Mouse (Mus musculus) left cerebral cortex, postnatal 14 days (tissue): Measurements from ENCODE around the gene Kif26a. TPM values are rescaled to one million over a fixed set of nuclear protein-coding genes. Genes with fewer than 3 reads are reported as not detected.

Source experiments
- DNase-seq, 2 experiments: peaks; one replicate each; pipeline ENCODE4 v3.0.0; 2021 to 2022; ENCODE audit warnings: low spot score in 2 of 2, mixed read lengths in 1 of 2
- intact Hi-C: fragments of 180-260 bp; cut with DNase I; formaldehyde crosslinking; loops from one replicate; pipeline ENCODE4 v1.15.1; 2025
- total RNA-seq, 2 experiments: library from RNA; stranded (reverse); gene quantifications; 2 replicates each; pipeline ENCODE4 v1.2.3; 2021

Kif26a gene
- total RNA-seq, 2 experiments from 2014 or later = 5.8 to 8.1 TPM

- no peak for DNase-seq
- intact Hi-C loops = no loop called here
Observed at GRCm38 (mm10) chr12:112128526-112128925, 17.5 kb upstream of the Kif26a start.

DNA sequence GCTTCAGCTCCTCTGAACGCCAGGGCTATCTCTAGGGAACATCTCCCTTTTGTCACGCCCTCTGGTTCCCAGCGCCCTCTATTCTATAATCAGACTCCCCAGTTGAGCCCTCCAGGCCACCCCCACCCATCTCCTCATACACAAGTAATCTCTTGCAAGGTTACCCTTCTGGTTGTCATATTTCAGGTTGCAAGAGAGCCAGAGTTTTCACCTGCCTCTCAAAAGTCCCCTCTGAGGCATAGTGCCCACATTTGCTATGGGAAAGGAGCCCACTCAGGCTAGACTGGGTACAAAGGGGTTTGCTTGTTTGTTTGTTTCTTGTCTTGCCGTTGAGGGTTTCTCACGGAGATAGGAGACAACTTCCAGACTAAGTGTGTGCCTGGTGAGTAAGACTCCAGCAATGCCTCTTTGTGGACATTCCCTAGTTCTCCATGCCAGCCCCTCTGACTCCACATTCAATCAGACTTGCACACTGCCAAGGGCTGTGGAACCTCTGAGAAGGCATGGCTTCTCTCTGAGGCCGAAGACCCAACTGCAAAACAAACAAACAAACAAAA, 16.6 kb upstream of the Kif26a start:
- no peak for DNase-seq
- intact Hi-C loops = no loop called here

GRCm38 (mm10) chr12:112130161-112130860, 15.7 kb upstream of the Kif26a start:
- intact Hi-C loops = no loop called here
- DNase-seq = peak in 1 of 2 experiments; percentile 30

DNA sequence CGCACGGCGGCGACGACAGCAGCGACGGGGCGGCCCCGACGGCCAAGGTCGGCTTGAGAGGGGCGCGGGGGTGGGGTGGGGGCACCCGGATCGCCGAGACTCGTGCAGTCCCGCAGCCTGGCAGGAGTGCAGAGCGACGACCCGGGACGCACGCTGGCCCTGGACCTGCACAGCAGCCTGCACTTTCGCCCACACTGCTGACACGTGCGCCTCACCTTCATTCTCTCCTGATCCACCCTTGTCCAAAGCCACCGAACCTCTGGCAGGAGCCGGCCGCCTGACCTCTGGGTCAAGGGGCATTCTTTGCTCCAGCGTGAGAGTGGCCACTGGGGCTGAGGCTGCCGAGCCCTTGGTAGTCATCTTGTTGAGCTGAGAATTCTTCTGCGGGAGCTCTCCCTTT, 15.1 kb upstream of the Kif26a start:
- intact Hi-C loops = no loop called here
- no peak for DNase-seq

DNA sequence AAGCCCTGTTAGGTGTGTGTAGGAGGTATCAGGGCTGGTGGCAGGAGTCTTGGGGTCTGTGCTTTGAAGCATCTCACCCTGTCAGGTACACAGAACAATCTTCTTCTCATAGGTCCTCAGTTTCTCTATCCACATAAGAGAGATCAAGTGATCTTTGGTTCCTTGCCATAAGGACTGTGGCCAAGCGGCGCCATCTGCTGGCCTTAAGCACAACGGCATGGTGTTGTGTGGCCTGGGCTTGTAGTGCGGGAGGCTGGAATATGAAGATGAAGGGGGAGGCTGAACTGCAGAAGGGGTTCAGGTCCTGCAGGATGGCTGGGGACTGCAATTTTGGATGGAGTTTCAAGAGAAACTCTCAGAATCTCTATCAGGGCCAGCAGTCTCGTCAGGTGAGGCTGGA, 5.8 kb upstream of the Kif26a start:
- intact Hi-C loops = loop anchor here (1.0 kb wide), 1 partner anchor 27 kb away; no protein-coding TSS in a partner anchor

GRCm38 (mm10) chr12:112140745-112141144, 5.3 kb upstream of the Kif26a start:
- intact Hi-C loops = loop anchor here (1.0 kb wide), 1 partner anchor 27 kb away; no protein-coding TSS in a partner anchor
- DNase-seq = no peak

More for the DNA sequence above, 5.8 kb upstream of the Kif26a start:
- DNase-seq = peak; percentile 50 to 73

DNA sequence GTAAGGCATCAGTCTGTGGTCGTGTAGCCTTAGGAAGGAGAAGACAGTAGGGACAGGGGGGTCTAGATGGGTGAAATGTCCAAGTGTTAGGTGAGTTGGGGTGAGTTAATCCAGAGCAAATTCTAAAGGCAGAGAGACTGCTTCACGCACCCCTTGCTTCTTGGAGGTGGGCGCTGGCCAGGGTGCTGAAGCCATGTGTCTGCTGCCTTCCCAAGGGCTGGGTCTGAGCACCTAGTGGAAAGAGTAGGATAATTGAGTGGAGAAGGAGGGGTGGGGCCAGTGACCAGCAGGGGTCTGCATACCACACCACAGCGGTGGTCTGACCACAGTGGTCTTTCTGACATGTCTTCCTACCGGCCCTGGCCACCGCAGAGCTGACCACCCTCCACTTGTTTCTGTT, 4.7 kb upstream of the Kif26a start:
- DNase-seq = no peak
- intact Hi-C loops = no loop called here

- peak; percentile 39 to 52 for DNase-seq
- intact Hi-C loops = no loop called here
Observed at GRCm38 (mm10) chr12:112143116-112143832, 2.7 kb upstream of the Kif26a start.

DNA sequence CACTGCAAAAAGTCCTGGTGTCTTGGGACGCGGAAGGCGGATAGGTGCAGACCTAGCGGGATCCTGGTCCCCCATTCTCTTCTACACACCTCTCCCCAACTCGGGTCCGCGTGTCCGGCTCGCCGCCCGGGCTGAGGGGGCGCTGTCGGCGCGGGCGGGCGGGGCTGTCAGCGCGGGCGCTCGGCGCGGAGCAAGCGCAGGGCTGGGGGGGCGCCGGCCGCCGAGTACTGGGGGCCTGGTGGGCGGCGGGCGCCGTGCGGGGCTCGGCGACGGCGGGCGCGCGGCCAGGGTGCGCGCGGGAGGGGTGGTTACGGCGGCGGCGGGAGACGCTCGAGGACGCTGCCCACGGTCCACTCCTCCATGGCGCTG, 2.2 kb upstream of the Kif26a start:
- no peak for DNase-seq
- intact Hi-C loops = no loop called here

DNA sequence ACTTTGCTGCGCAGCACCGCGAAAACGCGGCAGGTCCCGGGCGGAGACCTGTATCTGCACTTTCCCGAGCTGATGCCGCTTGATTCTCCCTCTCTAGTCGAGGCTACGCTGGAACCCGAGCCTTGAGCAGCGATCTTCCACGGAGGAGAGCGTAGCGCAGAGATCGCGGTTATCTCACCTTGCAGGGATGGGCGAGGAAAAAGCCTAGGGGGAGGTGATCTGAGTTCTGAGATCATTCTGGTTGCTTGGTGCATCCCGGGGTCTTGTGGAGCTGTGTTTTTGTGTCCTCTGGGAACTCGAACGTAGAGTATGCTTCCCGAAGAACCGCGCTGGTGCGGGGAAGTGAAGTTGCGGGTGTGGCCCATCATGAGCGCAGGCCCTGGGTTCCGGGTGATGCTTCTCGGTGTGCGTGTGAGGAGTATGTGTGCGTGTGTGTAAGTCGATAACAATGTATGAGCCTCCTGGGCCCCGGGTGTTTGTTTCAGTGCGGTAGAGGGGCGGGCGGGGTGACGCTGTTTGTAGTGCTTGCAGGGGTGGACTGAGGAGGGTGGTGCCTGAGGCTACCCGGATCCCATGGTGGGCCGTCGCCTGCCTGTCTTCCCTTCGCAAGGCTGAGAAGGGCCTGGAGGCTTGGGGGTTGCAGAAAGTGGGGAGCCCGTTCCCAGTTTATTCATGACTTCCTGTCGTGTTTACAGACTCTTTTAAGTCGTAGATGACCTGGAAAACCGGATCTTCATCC, 1.5 kb upstream of the Kif26a start:
- intact Hi-C loops = loop anchor here (1.0 to 5.0 kb wide), 3 partner anchors 308 to 399 kb away; no protein-coding TSS in a partner anchor
- DNase-seq = no peak

GRCm38 (mm10) chr12:112145211-112145874, 665 bp upstream of the Kif26a start:
- peak; percentile 71 to 88 for DNase-seq
- intact Hi-C loops = loop anchor here (1.0 to 5.0 kb wide), 3 partner anchors 307 to 398 kb away; no protein-coding TSS in a partner anchor

GRCm38 (mm10) chr12:112147365-112147764, 1.4 kb downstream of the Kif26a start:
- no peak for DNase-seq

GRCm38 (mm10) chr12:112150011-112150410, 4.0 kb downstream of the Kif26a start:
- intact Hi-C loops = no loop called here

More at GRCm38 (mm10) chr12:112147365-112147764, 1.4 kb downstream of the Kif26a start:
- intact Hi-C loops = loop anchor here (5.0 kb wide), 1 partner anchor 305 kb away; no protein-coding TSS in a partner anchor

GRCm38 (mm10) chr12:112151244-112151979, 5.4 kb downstream of the Kif26a start:
- intact Hi-C loops = no loop called here
- no peak for DNase-seq

More at GRCm38 (mm10) chr12:112150011-112150410, 4.0 kb downstream of the Kif26a start:
- DNase-seq = no peak

- intact Hi-C loops = no loop called here
- no peak for DNase-seq
Observed at GRCm38 (mm10) chr12:112151980-112152362, 6.0 kb downstream of the Kif26a start.

- intact Hi-C loops = no loop called here
- no peak for DNase-seq
Observed at GRCm38 (mm10) chr12:112153597-112153996, 7.6 kb downstream of the Kif26a start.

- no peak for DNase-seq
- intact Hi-C loops = no loop called here
Observed at GRCm38 (mm10) chr12:112154476-112154875, 8.5 kb downstream of the Kif26a start.
